Mouse (Mus musculus) cerebellum, adult 2 months (tissue): Measurements from ENCODE around the gene Gpam.

Experiments used
- CTCF ChIP-seq: fragments of 200-500 bp; IDR thresholded peaks from 2 replicates; pipeline ENCODE4 v1.5.1; 2011; ENCODE audit warnings: low read depth, mild to moderate bottlenecking, control low read depth, low read length, moderate library complexity, borderline replicate concordance; ENCODE audit not compliant: insufficient read depth
- POLR2A ChIP-seq: fragments of 200-500 bp; IDR thresholded peaks from 2 replicates; pipeline ENCODE4 v1.6.1; 2011; ENCODE audit warnings: low read length, control low read depth, borderline replicate concordance; ENCODE audit not compliant: insufficient read depth

GRCm38 (mm10) chr19:55119541-55119940 lies 7.5 kb downstream of the Gpam start:
- TF ChIP-seq POLR2A (no peak), CTCF (no peak)
